Mouse (Mus musculus) ES-Bruce4 (cell line): ENCODE data around the gene Ttll11. TPM values are rescaled to one million over a fixed set of nuclear protein-coding genes. Genes with fewer than 3 reads are reported as not detected.

Source experiments
- H3K27ac ChIP-seq: 2 replicates; pipeline ENCODE4 v1.5.1; 2012; ENCODE audit warnings: low read length, inconsistent platforms; ENCODE audit not compliant: insufficient read depth
- H3K27me3 ChIP-seq: 2 replicates; pipeline ENCODE4 v1.6.1; 2012; ENCODE audit warnings: mild to moderate bottlenecking, low read length, inconsistent platforms; ENCODE audit not compliant: control insufficient read depth, poor library complexity, insufficient read depth, severe bottlenecking
- H3K36me3 ChIP-seq: 2 replicates; pipeline ENCODE4 v1.6.1; 2012; ENCODE audit warnings: inconsistent platforms, mild to moderate bottlenecking, low read length, moderate library complexity; ENCODE audit not compliant: control insufficient read depth, poor library complexity, insufficient read depth, severe bottlenecking
- H3K4me1 ChIP-seq: one replicate; pipeline ENCODE4 v1.8.1; 2011; ENCODE audit warnings: low read length; ENCODE audit not compliant: control insufficient read depth, insufficient read depth
- H3K4me3 ChIP-seq: 2 replicates; pipeline ENCODE4 v1.5.1; 2011; ENCODE audit warnings: low read depth, mild to moderate bottlenecking, low read length
- H3K9ac ChIP-seq: 2 replicates; pipeline ENCODE4 v1.6.1; 2012; ENCODE audit warnings: low read depth, mild to moderate bottlenecking, inconsistent platforms; ENCODE audit not compliant: poor library complexity, severe bottlenecking
- H3K9me3 ChIP-seq: replicated peaks from 2 replicates; pipeline ENCODE4 v1.6.1; 2012; ENCODE audit warnings: mild to moderate bottlenecking, low read length, inconsistent platforms; ENCODE audit not compliant: control insufficient read depth, poor library complexity, insufficient read depth, severe bottlenecking
- CTCF ChIP-seq: IDR thresholded peaks from one replicate; pipeline ENCODE4 v1.8.1; 2011; ENCODE audit warnings: low read depth, low read length
- EP300 ChIP-seq: IDR thresholded peaks from 2 replicates; pipeline ENCODE4 v1.6.1; 2011; ENCODE audit warnings: low read depth, low read length; ENCODE audit not compliant: insufficient read depth
- POLR2A ChIP-seq: IDR thresholded peaks from one replicate; pipeline ENCODE4 v1.8.1; 2011; ENCODE audit warnings: low read length; ENCODE audit not compliant: insufficient read depth
- polyA plus RNA-seq: library from polyadenylated mRNA; stranded (reverse); fragments of >200 nt; gene quantifications from 2 replicates; pipeline ENCODE4 v1.2.4, GENCODE M21; 2011; ENCODE audit warnings: low read depth; ENCODE audit not compliant: missing spikeins, insufficient read depth, insufficient read length

Gene Ttll11
- polyA plus RNA-seq, 1 experiment: not detected

DNA sequence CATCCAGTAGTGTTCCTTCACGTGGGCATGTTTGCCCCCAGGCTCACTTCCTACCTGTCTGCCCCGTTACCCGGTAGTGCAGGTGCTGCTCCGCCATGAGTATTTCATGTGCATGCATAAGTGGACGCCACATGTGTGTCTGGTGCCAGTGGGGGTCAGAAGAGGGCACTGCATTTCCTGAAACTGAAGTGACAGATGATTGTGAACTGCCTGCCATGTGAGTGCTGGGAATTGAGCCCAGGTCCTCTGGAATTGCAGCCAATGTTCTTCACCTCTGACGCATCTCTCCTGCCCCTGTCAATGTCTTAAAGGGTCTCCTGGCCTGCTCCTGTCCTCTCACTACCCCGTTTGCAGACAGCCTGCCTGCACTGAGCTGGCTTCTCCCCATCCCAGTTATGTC lies 277.7 kb downstream of the Ttll11 start:
- no peak overlapping the region for H3K4me3 ChIP-seq
- no peak overlapping the region for H3K27ac ChIP-seq
- H3K27me3 ChIP-seq: no peaks in the 10 kb centered on the region
- H3K36me3 ChIP-seq: no peaks in the 10 kb centered on the region
- TF ChIP-seq EP300 (no peak), POLR2A (no peak), CTCF (no peak)
- H3K4me1 ChIP-seq: peaks cover 9% of the 10 kb centered on the region
- no peak overlapping the region for H3K9ac ChIP-seq
- no peaks in the 10 kb centered on the region for H3K9me3 ChIP-seq

Other genes with a start within 250 kb of the Ttll11 start
- 59.0 and 65.7 TPM in 2 replicates for gene Ndufa8, start 69.5 kb upstream of the Ttll11 start, polyA plus RNA-seq
- gene Morn5, start 69.5 kb upstream of the Ttll11 start, polyA plus RNA-seq: not detected in 2 replicates
- 0.94 and 1.1 TPM in 2 replicates for gene Lhx6, start 125.5 kb upstream of the Ttll11 start, polyA plus RNA-seq
- 28.3 and 35.9 TPM in 2 replicates for gene Mrrf, start 156.5 kb upstream of the Ttll11 start, polyA plus RNA-seq
- 33.6 and 40.6 TPM in 2 replicates for gene Rbm18, start 156.9 kb upstream of the Ttll11 start, polyA plus RNA-seq